Mouse (Mus musculus) liver, embryonic 13.5 days (tissue): Measurements from ENCODE around the gene Ehmt1. TPM values are rescaled to one million over a fixed set of nuclear protein-coding genes. Genes with fewer than 3 reads are reported as not detected.
A peak's percentile ranks its signal among the peaks of the same experiment; 100 is the strongest.

ENCODE experiments used
- ATAC-seq: fragments of 200-750 bp; cut with Nextera tagmentation; 2 replicates; pipeline ENCODE4 v1.8.0; 2017; ENCODE audit warnings: low read depth, mild to moderate bottlenecking, moderate number of reproducible peaks, moderate library complexity
- DNase-seq: peaks from one replicate; pipeline ENCODE4 v3.0.0; 2022
- H3K27ac ChIP-seq: fragments of 300-500 bp; sonication (generic); 2 replicates; pipeline ENCODE4 v1.5.1; 2015; ENCODE audit warnings: moderate library complexity, mild to moderate bottlenecking, inconsistent platforms
- H3K27me3 ChIP-seq: fragments of 300-500 bp; sonication (generic); 2 replicates; pipeline ENCODE4 v1.6.1; 2015; ENCODE audit warnings: mild to moderate bottlenecking, inconsistent platforms
- H3K36me3 ChIP-seq: fragments of 300-500 bp; sonication (generic); 2 replicates; pipeline ENCODE4 v1.6.1; 2015; ENCODE audit warnings: mild to moderate bottlenecking, inconsistent platforms
- H3K4me1 ChIP-seq: fragments of 300-500 bp; sonication (generic); replicated peaks from 2 replicates; pipeline ENCODE4 v1.6.1; 2015; ENCODE audit warnings: inconsistent platforms
- H3K4me2 ChIP-seq: fragments of 300-500 bp; sonication (generic); 2 replicates; pipeline ENCODE4 v1.6.1; 2015; ENCODE audit warnings: inconsistent platforms, mild to moderate bottlenecking, moderate library complexity
- H3K4me3 ChIP-seq: fragments of 300-500 bp; sonication (generic); replicated peaks from 2 replicates; pipeline ENCODE4 v1.5.1; 2015; ENCODE audit warnings: mild to moderate bottlenecking, inconsistent platforms
- H3K9ac ChIP-seq: fragments of 300-500 bp; sonication (generic); 2 replicates; pipeline ENCODE4 v1.6.1; 2015; ENCODE audit warnings: mild to moderate bottlenecking, inconsistent platforms
- H3K9me3 ChIP-seq: fragments of 300-500 bp; sonication (generic); replicated peaks from 2 replicates; pipeline ENCODE4 v1.6.1; 2016; ENCODE audit warnings: inconsistent platforms
- WGBS: fragments of 180-500 bp; shearing (Covaris S2); methylation state at CpG from one replicate; pipeline ENCODE4 v1.1.7; 2015; ENCODE audit not compliant: insufficient replicate concordance; 5-methylcytosine and 5-hydroxymethylcytosine counted together
- polyA plus RNA-seq: library from polyadenylated mRNA; unstranded; fragments of >200 nt; fragmentation: Nextera tagmentation; extraction: Ambion mirVana; gene quantifications from 2 replicates; pipeline ENCODE4 v1.2.1, GENCODE M21; 2015

Ehmt1 gene
- polyA plus RNA-seq, 1 experiment from 2014 or later: 19.0 TPM

GRCm38 (mm10) chr2:24787250-24787649 is 132.2 kb downstream of the Ehmt1 start:
- Histone ChIP-seq H3K36me3 (peaks cover 22% of the 10 kb centered on the region), H3K27me3 (no peaks in the 10 kb centered on the region), H3K4me2 (no peak overlapping the region), H3K27ac (no peak overlapping the region), H3K9ac (no peak overlapping the region), H3K4me1 (no peaks in the 10 kb centered on the region), H3K9me3 (no peaks in the 10 kb centered on the region), H3K4me3 (no peak overlapping the region)
- no peak for ATAC-seq
- DNase-seq: no peak
- WGBS: 76% methylated on average over 4 of the region's 4 CpGs

DNA sequence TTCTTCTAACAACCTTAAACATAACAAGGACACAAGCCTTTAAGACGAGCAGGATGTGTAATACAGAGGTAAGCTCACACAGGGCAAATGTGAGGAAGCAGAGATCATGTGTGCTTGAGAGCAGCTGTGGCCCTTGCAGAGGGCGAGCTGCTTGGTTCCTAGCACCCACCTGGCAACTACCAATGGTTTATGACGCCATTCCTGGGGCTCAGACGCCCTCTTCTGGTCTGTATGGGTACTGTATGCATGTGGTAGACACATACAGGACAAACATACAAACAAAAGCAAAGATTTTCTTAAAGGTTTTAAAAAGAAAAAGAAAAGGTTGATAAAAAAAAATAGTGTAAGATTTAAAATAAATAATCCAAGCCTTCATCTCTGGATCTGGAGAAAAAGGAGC is 138.2 kb downstream of the Ehmt1 start:
- Histone ChIP-seq H3K4me2 (no peak overlapping the region), H3K27ac (no peak overlapping the region), H3K36me3 (no peaks in the 10 kb centered on the region), H3K9ac (no peak overlapping the region), H3K27me3 (no peaks in the 10 kb centered on the region), H3K9me3 (no peaks in the 10 kb centered on the region), H3K4me1 (no peaks in the 10 kb centered on the region), H3K4me3 (no peak overlapping the region)
- DNase-seq (no peak), ATAC-seq (no peak)
- 31% methylated on average over 4 of the region's 4 CpGs for WGBS

- H3K4me2 ChIP-seq: no peak overlapping the region
- H3K36me3 ChIP-seq: no peaks in the 10 kb centered on the region
- no peak for DNase-seq
- no peaks in the 10 kb centered on the region for H3K27me3 ChIP-seq
- WGBS: 13% methylated on average over 4 of the region's 5 CpGs
- H3K4me1 ChIP-seq: no peaks in the 10 kb centered on the region
- ATAC-seq: no peak
- no peak overlapping the region for H3K27ac ChIP-seq
- no peak overlapping the region for H3K9ac ChIP-seq
- H3K9me3 ChIP-seq: no peaks in the 10 kb centered on the region
- no peak overlapping the region for H3K4me3 ChIP-seq
These were observed 142.6 kb downstream of the Ehmt1 start for GRCm38 (mm10) chr2:24776831-24777230.

- Histone ChIP-seq H3K4me2 (no peak overlapping the region), H3K4me3 (no peak overlapping the region), H3K4me1 (no peaks in the 10 kb centered on the region), H3K9ac (no peak overlapping the region), H3K27ac (no peak overlapping the region), H3K27me3 (no peaks in the 10 kb centered on the region), H3K9me3 (no peaks in the 10 kb centered on the region), H3K36me3 (no peaks in the 10 kb centered on the region)
- DNase-seq (no peak), ATAC-seq (no peak)
- 52% methylated on average over 11 of the region's 11 CpGs for WGBS
These were observed 143.3 kb downstream of the Ehmt1 start for GRCm38 (mm10) chr2:24775951-24776587.

GRCm38 (mm10) chr2:24774832-24775231 is 144.6 kb downstream of the Ehmt1 start:
- no peaks in the 10 kb centered on the region for H3K27me3 ChIP-seq
- 58% methylated on average over 7 of the region's 7 CpGs for WGBS
- no peak overlapping the region for H3K27ac ChIP-seq
- no peak overlapping the region for H3K4me2 ChIP-seq
- no peak for DNase-seq
- no peaks in the 10 kb centered on the region for H3K4me1 ChIP-seq
- no peak overlapping the region for H3K9ac ChIP-seq
- H3K9me3 ChIP-seq: no peaks in the 10 kb centered on the region
- H3K4me3 ChIP-seq: no peak overlapping the region
- no peak for ATAC-seq
- no peaks in the 10 kb centered on the region for H3K36me3 ChIP-seq

DNA sequence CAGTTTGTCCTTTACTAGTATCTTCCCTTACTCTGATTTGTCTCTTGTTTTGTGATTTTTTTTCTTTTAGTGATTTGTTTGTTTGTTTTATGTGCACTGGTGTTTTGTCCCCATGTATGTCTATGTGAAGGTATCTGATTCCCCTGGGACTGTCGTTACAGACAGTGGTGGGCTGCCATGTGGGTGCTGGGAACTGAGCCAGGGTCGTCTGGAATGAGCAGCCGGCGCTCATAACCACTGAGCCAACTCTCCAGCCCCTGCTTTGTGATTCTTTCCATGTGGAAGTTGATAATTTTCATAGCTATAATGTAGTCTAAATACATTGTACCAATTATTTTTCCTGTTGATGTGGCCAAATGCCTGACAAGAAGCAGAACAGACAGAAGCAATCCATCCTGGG is 148.6 kb downstream of the Ehmt1 start:
- 51% methylated on average over 4 of the region's 4 CpGs for WGBS
- ATAC-seq (no peak), DNase-seq (no peak)
- H3K9me3 ChIP-seq: no peaks in the 10 kb centered on the region
- H3K4me1 ChIP-seq: no peaks in the 10 kb centered on the region
- H3K4me2 ChIP-seq: no peak overlapping the region
- H3K27me3 ChIP-seq: peaks cover 5% of the 10 kb centered on the region; the same call in 1 of the 2 replicates
- H3K36me3 ChIP-seq: no peaks in the 10 kb centered on the region
- H3K27ac ChIP-seq: no peak overlapping the region
- H3K9ac ChIP-seq: no peak overlapping the region
- H3K4me3 ChIP-seq: no peak overlapping the region

DNA sequence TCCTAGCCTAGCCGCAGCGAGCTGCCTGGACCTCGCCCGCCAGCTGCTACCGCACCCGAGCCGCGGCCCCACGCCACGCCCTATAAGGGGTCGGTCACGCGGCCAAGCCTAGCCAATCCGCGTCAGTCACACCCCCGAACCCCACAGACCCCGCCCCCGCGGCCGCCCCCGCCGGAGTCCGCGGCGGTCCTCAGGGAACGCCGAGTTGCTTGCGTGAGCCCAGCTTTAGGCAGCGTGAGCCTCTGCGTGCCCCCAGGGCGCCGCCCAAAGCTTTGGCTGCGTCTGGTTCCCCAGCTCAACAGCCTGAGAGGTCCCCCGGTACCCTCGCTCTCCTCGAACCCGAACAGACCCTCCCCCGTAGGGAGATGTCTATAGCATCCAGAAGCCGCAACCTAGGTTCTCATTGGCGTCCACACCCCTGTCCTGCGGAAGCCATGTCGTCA is 156.3 kb downstream of the Ehmt1 start, which contains the start of gene Cacna1b:
Gene Cacna1b (minus strand): TSS at position 38 of the 443 bp plus-strand sequence.
- ATAC-seq (peak; percentile 74), DNase-seq (peak; percentile 42)
- H3K36me3 ChIP-seq: no peaks in the 10 kb centered on the region
- WGBS: under 1% methylated on average over 37 of the region's 42 CpGs
- no peak within 1 kb of the TSS for H3K9ac ChIP-seq
- no peak within 1 kb of the TSS for H3K27ac ChIP-seq
- H3K9me3 ChIP-seq: no peaks in the 10 kb centered on the region
- peaks cover 19% of the 10 kb centered on the region for H3K4me1 ChIP-seq
- H3K4me3 ChIP-seq: peak within 1 kb of the TSS; percentile 55
- H3K4me2 ChIP-seq: peak within 1 kb of the TSS; percentile 75
- peaks cover 58% of the 10 kb centered on the region for H3K27me3 ChIP-seq

GRCm38 (mm10) chr2:24762446-24762960 is 156.9 kb downstream of the Ehmt1 start:
- peak overlapping the region; percentile 55 for H3K4me3 ChIP-seq
- DNase-seq: no peak
- no peaks in the 10 kb centered on the region for H3K9me3 ChIP-seq
- peaks cover 19% of the 10 kb centered on the region for H3K4me1 ChIP-seq
- H3K36me3 ChIP-seq: no peaks in the 10 kb centered on the region
- WGBS: under 1% methylated on average over 51 of the region's 52 CpGs
- H3K4me2 ChIP-seq: peak overlapping the region; percentile 75
- no peak overlapping the region for H3K9ac ChIP-seq
- H3K27ac ChIP-seq: no peak overlapping the region
- peaks cover 58% of the 10 kb centered on the region for H3K27me3 ChIP-seq
- peak; percentile 19 for ATAC-seq

- peak; percentile 43; the same call in 1 of the 2 replicates for ATAC-seq
These were observed 157.4 kb downstream of the Ehmt1 start for GRCm38 (mm10) chr2:24761923-24762445.

DNA sequence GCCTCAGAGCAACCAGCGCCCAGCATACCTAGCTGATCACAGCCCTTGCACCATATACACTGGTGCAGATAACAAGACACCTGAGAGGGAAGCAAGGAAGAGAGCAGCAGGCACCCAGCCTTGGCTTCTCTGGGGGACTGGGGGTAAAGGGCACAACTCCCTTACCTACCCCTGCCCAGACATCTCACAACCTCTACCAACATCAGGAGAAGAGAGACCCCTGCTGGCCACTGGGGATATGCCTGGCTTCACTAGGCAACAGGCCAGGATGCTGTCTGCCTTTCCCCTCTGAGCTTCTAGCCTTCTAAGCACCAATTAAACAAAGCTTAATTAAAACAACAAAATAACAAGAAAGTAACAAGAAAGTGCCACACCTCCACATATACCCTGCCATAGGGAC is 164.1 kb downstream of the Ehmt1 start:
- ATAC-seq (no peak), DNase-seq (peak; percentile 6)
- H3K36me3 ChIP-seq: no peaks in the 10 kb centered on the region
- no peaks in the 10 kb centered on the region for H3K4me1 ChIP-seq
- no peak overlapping the region for H3K9ac ChIP-seq
- no peak overlapping the region for H3K4me2 ChIP-seq
- H3K27ac ChIP-seq: no peak overlapping the region
- H3K27me3 ChIP-seq: peaks cover 4% of the 10 kb centered on the region; the same call in 1 of the 2 replicates
- WGBS: 69% methylated on average over 1 of the region's 1 CpGs
- no peaks in the 10 kb centered on the region for H3K9me3 ChIP-seq
- no peak overlapping the region for H3K4me3 ChIP-seq

More at GRCm38 (mm10) chr2:24761923-24762445, 157.4 kb downstream of the Ehmt1 start:
- Histone ChIP-seq H3K36me3 (no peaks in the 10 kb centered on the region), H3K9ac (no peak overlapping the region), H3K27ac (no peak overlapping the region), H3K4me1 (peaks cover 19% of the 10 kb centered on the region), H3K4me2 (peak overlapping the region; percentile 75), H3K9me3 (no peaks in the 10 kb centered on the region), H3K4me3 (peak overlapping the region; percentile 55), H3K27me3 (peaks cover 58% of the 10 kb centered on the region)
- under 1% methylated on average over 35 of the region's 35 CpGs for WGBS
- DNase-seq: peak; percentile 48

GRCm38 (mm10) chr2:24752599-24752998 is 166.8 kb downstream of the Ehmt1 start:
- 69% methylated on average over 4 of the region's 4 CpGs for WGBS
- H3K27me3 ChIP-seq: no peaks in the 10 kb centered on the region

More at GRCm38 (mm10) chr2:24752599-24752998, 166.8 kb downstream of the Ehmt1 start:
- H3K9me3 ChIP-seq: no peaks in the 10 kb centered on the region
- no peak overlapping the region for H3K4me3 ChIP-seq
- no peak overlapping the region for H3K4me2 ChIP-seq
- no peak overlapping the region for H3K27ac ChIP-seq
- H3K9ac ChIP-seq: no peak overlapping the region
- DNase-seq: no peak
- H3K36me3 ChIP-seq: no peaks in the 10 kb centered on the region
- H3K4me1 ChIP-seq: no peaks in the 10 kb centered on the region
- ATAC-seq: no peak
